Comparison of ENCODE assay signal across 8 mouse cellular contexts in genomic region chr11:24077795-24078705, GRCm38 (mm10). TPM values are rescaled to one million over a fixed set of nuclear protein-coding genes. Genes with fewer than 3 reads are reported as not detected.
DNase-seq lines count a peak whose midpoint lies in the region; ATAC-seq and TF ChIP-seq lines count a peak whose summit lies in the region.

Bcl11a (plus strand) TSS chr11:24078056.

- peak within 1 kb of the TSS; percentile 89 for H3K4me2 ChIP-seq in heart, embryonic 15.5 days
- H3K4me2 ChIP-seq in lung, postnatal 0 days (replicated peaks; ENCODE audit: low read depth, low read length): peak within 1 kb of the TSS; percentile 100

- H3K27ac ChIP-seq in cortical plate, adult 2 months (ENCODE audit: insufficient read depth, low read length): peak within 1 kb of the TSS; percentile 93
- H3K27ac ChIP-seq in heart, embryonic 15.5 days: peak within 1 kb of the TSS; percentile 92
- peak within 1 kb of the TSS; percentile 26; the same call in 1 of the 2 replicates for H3K27ac ChIP-seq in lung, postnatal 0 days (ENCODE audit: low read length)

- ATAC-seq in heart, embryonic 15.5 days (replicated peaks; ENCODE audit: insufficient number of reproducible peaks, insufficient read depth, low FRiP score, low read depth): peak; percentile 85
- peak; percentile 68 for ATAC-seq in lung, postnatal 0 days

- DNase-seq in right cerebral cortex, postnatal 10 days (ENCODE audit: low spot score in 2 of 2): peak; percentile 81 to 88
- DNase-seq in right cerebral cortex, postnatal 36 days (ENCODE audit: low spot score in 2 of 2): no peak
- DNase-seq in layer of hippocampus, adult 8-10 months (ENCODE audit: low spot score in 2 of 2): peak in 1 of 2 experiments; percentile 37
- peak; percentile 90 for DNase-seq in lung, postnatal 0 days (ENCODE audit: low spot score)
- peak; percentile 95 for DNase-seq in retina, postnatal 1 day
- no peak for DNase-seq in urinary bladder, postnatal 4 days (ENCODE audit: low spot score in 2 of 2)

- H3K27me3 ChIP-seq in heart, embryonic 15.5 days: peaks cover 11% of the 10 kb centered on the region
- H3K27me3 ChIP-seq in lung, postnatal 0 days (replicated peaks; ENCODE audit: insufficient read depth, low read length): peaks cover 20% of the 10 kb centered on the region

- peak within 1 kb of the TSS; percentile 64 for H3K9ac ChIP-seq in heart, embryonic 15.5 days
- H3K9ac ChIP-seq in lung, postnatal 0 days (replicated peaks; ENCODE audit: low read depth): peak within 1 kb of the TSS; percentile 36; the same call in 1 of the 2 replicates

- peak; percentile 71 for TF ChIP-seq POLR2A in cortical plate, adult 2 months (IDR thresholded peaks at IDR 0.05; ENCODE audit: extremely low read depth, insufficient read depth, low read length)

- H3K9me3 ChIP-seq in heart, embryonic 15.5 days (replicated peaks): no peaks in the 10 kb centered on the region
- no peaks in the 10 kb centered on the region for H3K9me3 ChIP-seq in lung, postnatal 0 days (ENCODE audit: low read length)

- no peak for TF ChIP-seq EP300 in lung, postnatal 0 days (IDR thresholded peaks at IDR 0.05)

- no peaks in the 10 kb centered on the region for H3K36me3 ChIP-seq in heart, embryonic 15.5 days
- no peaks in the 10 kb centered on the region for H3K36me3 ChIP-seq in lung, postnatal 0 days (ENCODE audit: insufficient read depth, low read length)

- no peaks in the 10 kb centered on the region for H3K4me1 ChIP-seq in cortical plate, adult 2 months (ENCODE audit: control insufficient read depth, insufficient read depth, low read length)
- H3K4me1 ChIP-seq in heart, embryonic 15.5 days (replicated peaks): peaks cover 40% of the 10 kb centered on the region
- peaks cover 3% of the 10 kb centered on the region; the same call in 1 of the 2 replicates for H3K4me1 ChIP-seq in lung, postnatal 0 days (ENCODE audit: insufficient read depth, low read depth, low read length)

- WGBS in heart, embryonic 15.5 days: under 1% methylated on average over 44 of the region's 51 CpGs
- under 1% methylated on average over 39 of the region's 51 CpGs for whole genome bisulfite sequencing in lung, postnatal 0 days

- no peak for TF ChIP-seq CTCF in cortical plate, adult 2 months (IDR thresholded peaks at IDR 0.05; ENCODE audit: extremely low read depth, insufficient read depth, low read length)
- TF ChIP-seq CTCF in lung, postnatal 0 days (IDR thresholded peaks at IDR 0.05): no peak

- H3K4me3 ChIP-seq in cortical plate, adult 2 months (ENCODE audit: insufficient read depth, low read length): peak within 1 kb of the TSS; percentile 89
- peak within 1 kb of the TSS; percentile 62 for H3K4me3 ChIP-seq in heart, embryonic 15.5 days
- H3K4me3 ChIP-seq in lung, postnatal 0 days (ENCODE audit: low read depth, low read length): peak within 1 kb of the TSS; percentile 66

RNA-seq across cellular contexts. Expression of gene Bcl11a, which starts in this region (rescaled TPM):
- 62.8 and 64.1 TPM in 2 replicates for polyA plus RNA-seq in cortical plate, adult 2 months (2012; rRNA removed)
- 14.0 and 15.5 TPM in 2 replicates for polyA plus RNA-seq in heart, embryonic 15.5 days (2015; fragmentation: Nextera tagmentation; extraction: Ambion mirVana)
- 100 to 1,000 TPM; 103 to 118 (median 109) TPM for total RNA-seq in layer of hippocampus, adult 8-10 months (2022)
- polyA plus RNA-seq in lung, postnatal 0 days (2015; fragmentation: Nextera tagmentation; extraction: Ambion mirVana): 2.4 and 2.6 TPM in 2 replicates

Comparison
In these comparisons a context has a peak if more than half of its experiments do, and no peak if none do; other contexts are left out.
1. DNase-seq: peak in right cerebral cortex, postnatal 10 days (2 of 2), lung, postnatal 0 days (single experiment) and retina, postnatal 1 day (single experiment); none in right cerebral cortex, postnatal 36 days (0 of 2) and urinary bladder, postnatal 4 days (0 of 2).
2. H3K27ac ChIP-seq: peak in every context shown above with its lines; median percentile 93 in cortical plate, adult 2 months; 92 in heart, embryonic 15.5 days; 26 in lung, postnatal 0 days.
3. Peak in every context shown above with its lines, with median percentiles within 50 percentile points of each other: H3K4me3 ChIP-seq.